Mouse (Mus musculus) hindlimb bud, embryonic 11.5 days (tissue): Measurements from ENCODE around the gene Fli1.

Experiments used
- DNase-seq: peaks from one replicate; pipeline ENCODE4 v3.0.0-alpha.2; 2012; ENCODE audit warnings: low read depth, low spot score; ENCODE audit errors: extremely low spot score

Gene Fli1

GRCm38 (mm10) chr9:32550541-32550940 is 7.9 kb upstream of the Fli1 start:
- DNase-seq: no peak

- no peak for DNase-seq
Observed at GRCm38 (mm10) chr9:32549462-32550384, 7.1 kb upstream of the Fli1 start.

- no peak for DNase-seq
Observed at GRCm38 (mm10) chr9:32546731-32547130, 4.1 kb upstream of the Fli1 start.

- DNase-seq: no peak
Observed at GRCm38 (mm10) chr9:32544731-32545661, 2.3 kb upstream of the Fli1 start.

GRCm38 (mm10) chr9:32543923-32544575 is 1.4 kb upstream of the Fli1 start:
- DNase-seq: no peak

- peak; percentile 88 for DNase-seq
Observed at GRCm38 (mm10) chr9:32543040-32543581, 450 bp upstream of the Fli1 start.

GRCm38 (mm10) chr9:32541223-32541901 is 1.3 kb downstream of the Fli1 start:
- DNase-seq: no peak

- DNase-seq: no peak
Observed at GRCm38 (mm10) chr9:32540406-32541222, 2.0 kb downstream of the Fli1 start.

- no peak for DNase-seq
Observed at GRCm38 (mm10) chr9:32540061-32540405, 2.6 kb downstream of the Fli1 start.

GRCm38 (mm10) chr9:32539321-32539761 is 3.3 kb downstream of the Fli1 start:
- no peak for DNase-seq

GRCm38 (mm10) chr9:32538124-32538523 is 4.5 kb downstream of the Fli1 start:
- no peak for DNase-seq

- DNase-seq: no peak
Observed at GRCm38 (mm10) chr9:32537706-32538105, 5.0 kb downstream of the Fli1 start.

GRCm38 (mm10) chr9:32535201-32535955 is 7.3 kb downstream of the Fli1 start:
- DNase-seq: no peak

GRCm38 (mm10) chr9:32534025-32534615 is 8.5 kb downstream of the Fli1 start:
- no peak for DNase-seq

GRCm38 (mm10) chr9:32531588-32531987 is 11.1 kb downstream of the Fli1 start:
- no peak for DNase-seq

- DNase-seq: no peak
Observed at GRCm38 (mm10) chr9:32530975-32531374, 11.7 kb downstream of the Fli1 start.

- no peak for DNase-seq
Observed at GRCm38 (mm10) chr9:32530188-32530587, 12.5 kb downstream of the Fli1 start.

- no peak for DNase-seq
Observed at GRCm38 (mm10) chr9:32529594-32529993, 13.1 kb downstream of the Fli1 start.
